Mouse (Mus musculus) kidney, postnatal 10 days (tissue): Measurements from ENCODE around the gene Gchfr.

Experiments used
- DNase-seq: peaks from one replicate; pipeline ENCODE4 v3.0.0; 2021; ENCODE audit warnings: mixed read lengths

The Gchfr gene

DNA sequence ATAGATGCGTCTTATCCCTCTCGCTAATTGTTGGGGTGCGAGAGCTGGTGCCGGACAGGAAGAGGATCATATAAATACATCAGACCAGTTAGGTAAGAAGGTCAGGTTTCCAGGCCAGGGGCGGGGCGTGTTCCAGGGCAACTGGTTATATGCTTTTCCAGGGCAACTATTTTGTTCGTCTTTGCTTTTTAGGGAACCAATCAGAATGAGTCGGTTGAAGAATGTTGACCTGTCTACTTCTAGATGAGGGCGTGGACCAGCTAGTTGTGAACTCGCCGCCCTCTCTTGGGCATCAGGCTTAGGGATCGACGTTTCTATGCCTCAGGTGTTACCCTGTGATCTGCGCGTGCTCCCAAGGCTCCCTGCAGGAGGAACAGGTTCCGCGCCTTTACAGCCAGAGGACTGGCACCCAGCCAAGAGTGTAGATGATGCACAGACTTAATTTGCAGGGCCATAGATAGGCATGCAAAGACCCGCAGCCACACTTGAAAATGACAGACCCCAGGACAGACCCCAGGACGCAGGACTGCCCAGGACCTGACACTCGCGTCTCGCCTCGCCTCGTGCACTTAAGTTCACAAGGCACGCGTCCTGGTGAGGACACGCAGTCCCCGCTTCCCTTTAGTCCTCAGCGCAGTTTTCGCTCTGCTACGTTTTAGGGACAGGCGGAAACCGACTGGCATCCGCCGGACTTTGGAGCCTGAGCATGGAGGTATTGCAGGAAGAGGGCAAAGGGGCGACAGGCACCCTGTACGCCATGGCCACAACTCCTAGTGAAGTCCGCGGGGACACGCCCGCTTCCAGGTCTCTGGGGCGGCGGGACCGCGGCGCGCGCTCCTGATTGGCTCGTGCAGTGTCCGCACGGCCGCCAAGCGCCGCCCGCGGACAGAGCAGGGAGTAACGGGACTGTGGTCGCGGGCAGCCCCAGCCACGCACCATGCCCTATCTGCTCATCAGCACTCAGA is at the start of gene Gchfr:
TSS of gene Gchfr (plus strand) at position 873 of the 965 bp plus-strand sequence.
- peak; percentile 86 for DNase-seq

- DNase-seq, result no peak
Measured at GRCm38 (mm10) chr2:119136346-119136898, 31.2 kb upstream of the Gchfr start.

DNA sequence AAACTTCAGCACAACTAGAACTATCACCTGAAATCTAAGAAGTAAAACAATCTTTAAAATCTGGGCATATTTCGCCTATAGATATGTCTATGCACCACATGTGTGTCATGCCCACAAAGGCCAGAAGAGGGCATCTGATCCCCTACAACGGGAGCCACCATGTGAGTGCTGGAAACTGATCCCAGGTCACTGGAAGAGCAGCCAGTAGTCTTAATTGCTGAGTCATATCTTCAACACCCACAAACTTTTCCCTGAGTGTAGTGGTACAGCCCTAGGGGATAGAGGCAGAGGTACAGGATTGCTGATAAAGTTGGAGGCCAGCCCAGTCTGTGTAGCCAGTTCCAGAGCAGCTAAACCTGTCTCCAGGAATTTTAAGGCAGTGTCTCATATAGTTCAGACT is 22.4 kb upstream of the Gchfr start:
- peak; percentile 34 for DNase-seq

- DNase-seq, result no peak
Measured at GRCm38 (mm10) chr2:119146435-119146834, 21.1 kb upstream of the Gchfr start.

GRCm38 (mm10) chr2:119147160-119147678 is 20.4 kb upstream of the Gchfr start:
- peak; percentile 49 for DNase-seq

DNA sequence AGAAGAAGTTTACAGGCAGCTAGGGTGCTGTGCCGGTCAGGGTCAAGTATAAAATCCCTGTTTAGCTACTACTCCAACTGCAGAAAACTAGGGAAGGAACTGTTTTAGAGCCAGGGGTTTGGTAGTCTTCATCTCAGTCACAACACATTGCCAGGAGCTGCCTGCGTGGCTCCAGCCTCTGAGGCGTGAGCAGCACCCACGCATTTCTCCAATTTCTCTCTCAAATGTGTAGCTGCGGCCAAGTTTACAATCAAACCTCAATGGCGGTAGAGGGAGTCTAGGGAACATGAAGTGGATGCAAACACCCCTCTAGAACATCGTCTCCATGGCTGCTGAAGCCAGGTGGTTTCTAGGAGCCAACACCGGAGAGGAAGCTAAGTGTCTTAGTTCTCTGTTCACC is 19.8 kb upstream of the Gchfr start:
- DNase-seq, result no peak

DNA sequence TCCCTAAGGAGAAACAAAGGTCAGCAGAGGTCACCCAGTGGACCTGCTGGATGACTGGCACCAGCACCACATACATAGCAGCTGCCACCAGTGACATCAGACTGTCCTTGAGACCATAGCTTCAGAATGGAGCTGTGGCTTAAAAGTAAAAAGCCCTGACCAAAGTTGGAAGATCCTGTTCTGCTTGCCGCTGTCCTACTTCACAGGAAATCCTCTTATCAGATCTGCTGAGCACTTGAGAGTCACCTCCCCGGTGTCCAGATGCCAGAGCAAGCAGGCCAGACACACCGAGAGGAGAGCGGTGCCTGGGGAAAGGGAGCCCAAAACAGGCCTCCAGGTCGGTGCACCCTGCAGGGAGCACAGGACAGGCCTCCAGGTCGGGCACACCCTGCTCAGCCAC is 15.3 kb upstream of the Gchfr start:
- DNase-seq, result no peak

DNA sequence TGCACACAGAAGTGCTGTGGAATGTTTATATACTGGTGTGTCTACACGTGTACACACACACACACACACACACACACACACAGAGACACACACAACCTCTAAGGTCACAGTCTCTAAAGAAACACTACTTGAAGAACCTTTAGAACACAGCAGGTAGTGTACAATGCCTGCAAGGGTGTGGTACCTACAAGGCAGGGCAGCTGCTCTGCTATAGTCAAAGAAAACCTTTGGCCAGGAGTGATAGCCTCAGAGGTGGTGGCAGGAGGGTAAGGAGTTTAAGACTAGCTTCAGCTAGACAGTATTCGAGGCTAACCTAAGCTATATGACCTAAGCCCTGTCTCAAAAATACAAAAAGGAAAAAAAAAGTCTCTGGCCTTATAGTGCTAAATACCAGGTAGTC is 12.9 kb upstream of the Gchfr start:
- DNase-seq, result no peak

DNA sequence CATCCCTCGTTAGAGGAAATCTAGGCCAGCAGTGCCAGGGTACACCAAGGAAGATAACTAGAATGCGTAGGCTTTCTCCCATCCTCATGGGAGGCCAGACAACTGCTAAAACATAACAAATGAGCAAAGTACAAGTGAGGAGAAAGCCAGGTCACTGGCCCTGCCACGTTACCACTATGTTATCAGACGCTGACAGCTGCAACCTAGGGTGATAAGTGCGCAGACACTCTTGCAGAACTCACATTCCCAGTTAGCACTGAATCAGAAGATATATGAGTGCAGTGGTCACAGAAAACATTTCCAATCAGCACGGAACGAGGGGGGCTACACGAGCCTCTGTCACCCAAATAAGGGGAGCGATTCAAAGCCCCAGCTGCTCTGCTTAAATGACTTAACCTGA is 12.2 kb upstream of the Gchfr start:
- no peak for DNase-seq

GRCm38 (mm10) chr2:119156081-119156680 is 11.4 kb upstream of the Gchfr start:
- DNase-seq, result no peak

DNA sequence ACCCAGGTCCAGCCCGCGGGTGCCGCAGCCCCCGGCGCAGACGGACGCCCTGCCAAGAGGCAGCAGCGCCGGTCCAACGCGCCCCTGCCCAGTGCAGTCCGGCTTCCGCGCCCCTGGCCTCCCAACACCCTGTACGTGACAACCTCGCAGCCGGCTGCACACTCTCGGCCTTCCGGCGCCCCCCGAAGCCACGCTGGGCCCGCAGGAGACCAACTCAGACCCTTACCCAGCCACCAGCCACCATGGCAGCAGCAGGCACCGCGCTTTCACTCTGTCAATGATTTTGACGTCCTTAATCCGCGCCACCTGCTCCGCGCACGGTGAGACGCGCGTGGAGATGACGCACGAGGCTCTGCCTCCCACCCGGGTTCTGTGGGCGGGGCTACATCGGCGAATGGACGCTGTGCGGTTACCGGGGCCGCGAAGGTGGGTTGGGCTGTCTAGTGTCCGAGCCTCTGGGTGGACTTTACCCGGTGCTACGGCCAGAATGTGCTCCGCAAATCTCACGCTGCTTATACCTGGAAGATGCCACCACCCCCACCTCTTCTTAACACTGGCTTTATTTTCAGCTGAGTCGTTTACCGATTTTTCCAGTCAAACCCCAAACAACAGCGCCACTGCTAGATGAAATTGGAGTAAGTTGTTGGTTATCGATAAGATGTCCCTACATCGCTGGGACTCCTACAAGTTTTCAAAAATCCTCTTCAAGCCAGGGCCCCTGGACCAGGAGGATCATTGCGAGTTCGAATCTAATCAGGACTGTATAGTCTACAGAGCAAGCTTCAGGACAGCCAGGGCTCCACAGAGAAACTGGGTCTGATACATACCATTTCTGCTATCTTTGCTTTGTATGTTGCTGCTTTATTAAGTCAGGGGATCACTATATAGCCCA is 10.6 kb upstream of the Gchfr start, which contains the start of gene Rmdn3:
TSS of gene Rmdn3 (minus strand) at position 354 of the 892 bp plus-strand sequence.
- DNase-seq, result peak; percentile 98

DNA sequence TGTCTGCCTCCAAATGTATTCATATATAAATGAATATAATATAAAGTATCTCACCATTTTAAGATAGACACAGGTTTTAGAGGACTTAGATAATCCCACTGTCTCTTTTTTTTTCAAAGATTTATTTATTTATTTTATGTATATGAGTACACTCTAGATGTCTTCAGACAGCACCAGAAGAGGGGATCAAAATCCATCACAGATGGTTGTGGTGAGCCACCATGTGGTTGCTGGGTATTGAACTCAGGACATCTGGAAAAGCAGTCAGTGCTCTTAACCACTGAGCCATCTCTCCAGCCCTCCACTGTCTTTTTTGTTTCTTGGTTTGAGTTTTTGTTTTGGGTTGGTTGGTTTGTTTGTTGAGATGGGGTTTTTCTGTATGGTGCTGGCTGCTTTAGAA is 9.7 kb upstream of the Gchfr start:
- DNase-seq, result no peak

- DNase-seq, result peak; percentile 67
Measured at GRCm38 (mm10) chr2:119161247-119161646, 6.3 kb upstream of the Gchfr start.

GRCm38 (mm10) chr2:119163135-119163534 is 4.4 kb upstream of the Gchfr start:
- DNase-seq, result no peak

GRCm38 (mm10) chr2:119163999-119164398 is 3.6 kb upstream of the Gchfr start:
- no peak for DNase-seq

GRCm38 (mm10) chr2:119165401-119165800 is 2.2 kb upstream of the Gchfr start:
- DNase-seq, result no peak

DNA sequence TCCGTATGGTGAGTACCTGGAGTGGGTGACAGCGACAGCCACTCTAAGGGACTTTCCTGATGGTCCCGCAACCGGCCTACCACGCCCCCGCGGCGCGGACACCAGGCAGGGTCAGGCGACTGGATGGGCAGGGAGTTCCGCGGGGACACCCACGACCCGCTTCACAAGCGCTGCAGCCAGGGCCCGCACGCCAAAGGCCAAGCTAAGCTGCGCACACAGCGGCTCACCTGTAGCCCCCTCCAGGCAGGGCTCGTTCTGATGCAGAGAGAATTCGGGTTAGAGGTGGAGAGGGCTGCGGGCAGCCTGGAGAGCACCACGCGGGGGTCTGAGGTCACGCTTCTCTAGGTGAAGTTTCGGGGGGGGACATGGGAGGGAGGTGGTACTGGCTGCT is 288 bp downstream of the Gchfr start:
- no peak for DNase-seq

- no peak for DNase-seq
Measured at GRCm38 (mm10) chr2:119170282-119170681, 2.7 kb downstream of the Gchfr start.

- DNase-seq, result peak; percentile 59
Measured at GRCm38 (mm10) chr2:119171574-119171973, 4.0 kb downstream of the Gchfr start.

DNA sequence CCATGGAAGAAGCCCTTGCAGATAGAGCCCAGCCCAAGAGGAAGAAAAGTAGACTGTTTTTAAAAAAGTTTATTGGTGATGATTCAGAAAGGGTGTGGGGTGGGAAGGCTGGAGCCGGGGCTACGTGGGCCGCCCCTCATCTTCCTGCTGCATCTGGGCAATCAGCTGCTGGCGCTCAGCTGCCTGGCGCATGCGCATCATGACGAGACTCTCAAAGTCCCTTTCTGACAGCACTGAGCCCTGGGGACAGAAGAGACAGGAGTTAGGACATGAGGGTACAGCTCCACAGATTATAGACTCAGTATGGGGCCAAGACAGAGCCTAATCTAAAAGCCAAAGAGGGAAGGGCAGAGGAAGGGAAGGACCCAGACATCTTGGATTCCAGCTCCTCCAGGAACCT is 4.9 kb downstream of the Gchfr start:
- DNase-seq, result no peak

- DNase-seq, result peak; percentile 92
Measured at GRCm38 (mm10) chr2:119172862-119173576, 5.4 kb downstream of the Gchfr start.
